Mouse (Mus musculus) heart, embryonic 11.5 days (tissue): ENCODE results near the gene Zfp786. TPM values are rescaled to one million over a fixed set of nuclear protein-coding genes. Genes with fewer than 3 reads are reported as not detected.

Source experiments
- ATAC-seq: fragments of 200-750 bp; cut with Nextera tagmentation; replicated peaks from 2 replicates; pipeline ENCODE4 v1.8.0; 2017; ENCODE audit warnings: moderate library complexity; ENCODE audit not compliant: insufficient number of reproducible peaks, low FRiP score, low TSS enrichment
- H3K27ac ChIP-seq: fragments of 300-500 bp; sonication (generic); 2 replicates; pipeline ENCODE4 v1.5.1; 2014; ENCODE audit warnings: mild to moderate bottlenecking, low read depth, low read length
- H3K27me3 ChIP-seq: fragments of 300-500 bp; sonication (generic); 2 replicates; pipeline ENCODE4 v1.6.1; 2014; ENCODE audit warnings: mild to moderate bottlenecking, low read length, mixed read lengths; ENCODE audit not compliant: control insufficient read depth, insufficient read depth
- H3K36me3 ChIP-seq: fragments of 300-500 bp; sonication (generic); 2 replicates; pipeline ENCODE4 v1.6.1; 2014; ENCODE audit warnings: mild to moderate bottlenecking, low read length, moderate library complexity, mixed read lengths; ENCODE audit not compliant: control insufficient read depth, insufficient read depth
- H3K4me1 ChIP-seq: fragments of 300-500 bp; sonication (generic); 2 replicates; pipeline ENCODE4 v1.6.1; 2014; ENCODE audit warnings: low read length; ENCODE audit not compliant: control insufficient read depth, insufficient read depth
- H3K4me2 ChIP-seq: fragments of 300-500 bp; sonication (generic); 2 replicates; pipeline ENCODE4 v1.6.1; 2014; ENCODE audit warnings: mild to moderate bottlenecking, moderate library complexity
- H3K4me3 ChIP-seq: fragments of 300-500 bp; sonication (generic); 2 replicates; pipeline ENCODE4 v1.5.1; 2014; ENCODE audit warnings: low read depth, low read length
- H3K9ac ChIP-seq: fragments of 300-500 bp; sonication (generic); 2 replicates; pipeline ENCODE4 v1.6.1; 2014; ENCODE audit warnings: mild to moderate bottlenecking, low read depth, low read length, moderate library complexity
- H3K9me3 ChIP-seq: fragments of 300-500 bp; sonication (generic); replicated peaks from 2 replicates; pipeline ENCODE4 v1.6.1; 2016; ENCODE audit warnings: low read length; ENCODE audit not compliant: control insufficient read depth
- WGBS: fragments of 180-500 bp; shearing (Covaris S2); extraction: QIAGEN DNeasy Blood & Tissue Kit; methylation state at CpG from one replicate; pipeline ENCODE4 v1.1.7; 2014; ENCODE audit not compliant: insufficient replicate concordance; 5-methylcytosine and 5-hydroxymethylcytosine counted together
- polyA plus RNA-seq: library from polyadenylated mRNA; unstranded; fragments of >200 nt; fragmentation: Nextera tagmentation; extraction: Ambion mirVana; gene quantifications from 2 replicates; pipeline ENCODE4 v1.2.1, GENCODE M21; 2014

Gene Zfp786
- polyA plus RNA-seq, 1 experiment from 2014 or later, result 1.1 TPM

DNA sequence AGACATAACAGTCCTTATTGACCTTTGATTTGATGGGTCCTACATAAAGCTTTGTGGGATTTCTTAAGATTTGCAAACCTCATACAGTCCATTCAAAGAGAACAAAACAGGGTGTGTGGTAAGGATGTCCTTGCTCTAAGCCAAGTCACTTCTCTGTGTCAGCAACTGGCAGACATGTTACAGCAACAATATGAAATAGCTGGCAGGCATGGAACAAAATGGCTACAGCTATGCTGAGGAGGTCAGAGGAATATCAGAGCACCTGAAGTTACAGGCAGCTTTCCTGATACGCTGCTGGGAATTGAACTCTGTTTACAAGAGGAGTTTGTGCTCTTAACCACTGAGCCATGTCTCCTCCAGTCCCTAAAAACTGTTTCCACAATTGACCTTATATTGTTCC, 1.6 kb upstream of the Zfp786 start:
- Histone ChIP-seq H3K4me2 (no peak overlapping the region), H3K27ac (no peak overlapping the region), H3K4me3 (no peak overlapping the region), H3K4me1 (peaks cover 3% of the 10 kb centered on the region), H3K9ac (no peak overlapping the region), H3K9me3 (no peaks in the 10 kb centered on the region), H3K36me3 (no peaks in the 10 kb centered on the region), H3K27me3 (no peaks in the 10 kb centered on the region)
- 71% methylated on average over 1 of the region's 1 CpGs for WGBS
- no peak for ATAC-seq

DNA sequence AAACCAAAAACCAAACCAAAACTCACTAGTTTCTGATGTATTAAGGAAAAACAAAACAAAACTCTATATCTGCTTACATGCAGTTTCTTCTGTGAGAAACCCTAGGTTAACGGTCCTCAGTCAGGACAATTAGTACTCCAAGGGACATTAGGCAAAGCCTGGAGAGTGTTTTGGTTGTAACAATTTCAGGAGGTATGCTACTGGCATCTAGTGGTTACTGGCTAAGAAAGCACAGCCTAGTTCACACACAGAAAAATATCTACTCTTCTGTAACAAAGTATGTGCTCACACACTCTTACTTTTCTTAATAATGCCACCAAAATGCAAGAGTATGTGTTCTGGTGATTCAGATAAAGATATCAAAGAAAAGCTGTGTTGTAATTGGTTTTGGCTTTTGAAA, 1.7 kb downstream of the Zfp786 start:
- no peak overlapping the region for H3K9ac ChIP-seq
- H3K36me3 ChIP-seq, result no peaks in the 10 kb centered on the region
- H3K27ac ChIP-seq, result no peak overlapping the region
- 24% methylated on average over 1 of the region's 1 CpGs for WGBS
- no peaks in the 10 kb centered on the region for H3K27me3 ChIP-seq
- H3K4me3 ChIP-seq, result no peak overlapping the region
- H3K4me1 ChIP-seq, result peaks cover 3% of the 10 kb centered on the region
- no peaks in the 10 kb centered on the region for H3K9me3 ChIP-seq
- ATAC-seq, result no peak
- no peak overlapping the region for H3K4me2 ChIP-seq

DNA sequence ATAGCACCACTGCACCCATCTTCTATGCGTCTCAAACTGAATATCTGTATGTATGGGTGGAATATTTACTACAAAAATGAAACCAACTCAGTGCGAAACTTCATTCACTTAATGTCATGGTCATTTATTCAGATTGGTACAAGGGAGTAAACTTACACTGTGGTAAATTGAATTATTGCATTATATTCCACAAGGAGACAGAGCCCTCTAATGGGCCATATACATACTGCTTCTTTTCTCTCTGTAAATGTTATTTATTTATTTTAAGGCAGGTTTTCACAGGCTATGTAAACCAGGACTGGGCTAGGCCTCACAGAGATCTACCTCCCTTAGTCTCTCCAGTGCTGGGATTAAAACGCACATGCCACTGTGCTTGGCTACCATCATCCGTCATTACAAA, 3.2 kb downstream of the Zfp786 start:
- Histone ChIP-seq H3K27ac (no peak overlapping the region), H3K36me3 (no peaks in the 10 kb centered on the region), H3K4me3 (no peak overlapping the region), H3K4me2 (no peak overlapping the region), H3K9ac (no peak overlapping the region), H3K27me3 (no peaks in the 10 kb centered on the region), H3K9me3 (no peaks in the 10 kb centered on the region), H3K4me1 (peaks cover 3% of the 10 kb centered on the region)
- ATAC-seq, result no peak
- 89% methylated on average over 4 of the region's 4 CpGs for WGBS

DNA sequence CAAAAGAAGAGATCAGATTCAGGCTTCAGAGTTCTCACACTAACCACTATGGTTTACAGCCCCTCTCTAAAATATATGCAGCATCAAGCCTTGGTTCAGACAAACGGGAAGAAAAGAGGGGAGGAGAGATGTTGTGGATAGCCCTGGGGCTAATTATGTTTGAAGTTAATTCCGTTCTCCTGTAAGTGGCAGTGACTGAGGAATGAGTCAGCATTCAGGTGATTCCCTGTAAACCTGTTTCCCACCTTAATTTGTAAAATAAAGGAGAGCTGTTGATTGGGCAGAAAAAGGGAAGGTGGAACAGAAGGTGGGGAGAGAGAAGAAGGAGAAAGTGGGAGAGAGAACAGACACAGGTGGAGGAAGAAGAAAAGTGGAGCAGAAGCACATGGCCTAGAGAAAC, 6.4 kb downstream of the Zfp786 start:
- Histone ChIP-seq H3K4me3 (no peak overlapping the region), H3K9me3 (no peaks in the 10 kb centered on the region), H3K27me3 (no peaks in the 10 kb centered on the region), H3K4me1 (no peaks in the 10 kb centered on the region), H3K9ac (no peak overlapping the region), H3K27ac (no peak overlapping the region), H3K4me2 (no peak overlapping the region), H3K36me3 (no peaks in the 10 kb centered on the region)
- 58% methylated on average over 2 of the region's 2 CpGs for WGBS
- no peak for ATAC-seq

DNA sequence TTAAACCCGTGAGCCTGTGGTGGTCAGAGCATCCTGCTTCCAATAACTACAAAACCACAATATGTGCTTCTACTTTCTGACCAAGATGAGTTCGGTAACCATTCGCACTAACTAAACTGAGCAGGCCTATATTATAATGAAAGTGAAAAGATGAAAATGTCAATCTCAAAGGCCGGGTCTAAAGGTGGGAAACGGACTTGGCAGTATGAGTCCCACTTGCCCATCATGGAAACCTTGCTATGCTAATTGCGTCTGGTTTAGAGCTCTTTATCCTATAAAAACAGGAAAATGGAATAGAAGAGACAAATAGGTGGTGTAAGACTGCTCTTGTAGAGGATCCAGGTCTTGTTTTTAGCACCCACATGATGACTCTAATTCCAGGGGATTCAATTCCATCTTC, 8.9 kb downstream of the Zfp786 start:
- Histone ChIP-seq H3K4me3 (no peak overlapping the region), H3K9ac (no peak overlapping the region), H3K27ac (no peak overlapping the region), H3K4me2 (no peak overlapping the region), H3K27me3 (no peaks in the 10 kb centered on the region), H3K36me3 (no peaks in the 10 kb centered on the region), H3K4me1 (no peaks in the 10 kb centered on the region), H3K9me3 (no peaks in the 10 kb centered on the region)
- ATAC-seq, result no peak
- 80% methylated on average over 6 of the region's 6 CpGs for WGBS

DNA sequence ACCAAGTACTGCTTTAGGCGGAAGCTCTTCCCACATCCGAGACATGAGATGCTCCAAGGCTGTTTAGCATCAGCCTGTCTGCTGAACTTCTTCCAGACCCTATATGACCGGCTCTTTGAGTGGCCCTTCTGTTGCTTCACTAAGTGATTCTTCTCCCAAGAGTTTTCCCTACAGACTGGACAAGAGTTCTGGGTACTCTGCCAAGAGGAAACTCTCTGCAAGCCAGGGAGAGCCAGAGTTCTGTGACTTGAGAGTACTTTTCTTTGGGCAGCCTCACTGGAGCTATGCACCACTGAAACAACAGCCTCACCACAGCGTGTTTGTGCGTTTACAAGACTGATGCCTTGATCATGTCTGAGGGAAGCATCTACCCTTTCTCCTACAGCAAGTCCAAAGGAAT, 9.4 kb downstream of the Zfp786 start:
- Histone ChIP-seq H3K9me3 (no peaks in the 10 kb centered on the region), H3K36me3 (no peaks in the 10 kb centered on the region), H3K4me3 (no peak overlapping the region), H3K9ac (no peak overlapping the region), H3K27me3 (no peaks in the 10 kb centered on the region), H3K4me2 (no peak overlapping the region), H3K27ac (no peak overlapping the region), H3K4me1 (no peaks in the 10 kb centered on the region)
- no peak for ATAC-seq
- WGBS, result 85% methylated on average over 5 of the region's 5 CpGs

DNA sequence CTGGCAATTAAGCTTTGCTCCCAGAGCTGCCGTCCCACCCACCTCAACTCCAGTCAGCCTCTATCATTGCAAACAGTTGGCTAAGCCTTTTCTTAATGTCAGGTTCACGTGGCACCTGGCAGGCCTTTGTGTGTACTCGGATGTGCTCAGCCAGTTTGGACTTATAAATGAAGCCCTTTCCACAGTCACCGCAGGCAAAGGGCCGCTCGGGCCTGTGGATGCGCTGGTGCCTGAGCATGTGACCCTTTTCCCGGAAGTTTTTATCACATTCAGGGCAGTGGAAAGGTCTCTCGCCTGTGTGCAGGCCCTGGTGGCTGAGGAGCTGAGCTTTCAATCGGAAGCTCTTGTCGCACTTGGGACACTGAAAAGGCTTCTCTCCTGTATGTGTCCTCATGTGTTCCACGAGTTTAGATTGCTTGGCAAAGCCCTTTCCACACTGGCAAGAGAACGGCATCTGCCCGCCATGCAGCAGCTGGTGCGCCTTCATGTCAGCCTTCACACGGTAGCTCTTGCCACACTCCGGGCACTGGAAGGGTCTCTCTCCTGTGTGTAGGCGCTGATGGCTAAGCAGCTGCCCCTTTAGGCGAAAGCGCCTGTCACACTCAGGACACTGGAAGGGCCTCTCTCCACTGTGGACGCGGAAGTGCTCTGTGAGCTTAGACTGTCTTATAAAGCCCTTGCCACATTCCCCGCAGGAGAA, 10.9 kb downstream of the Zfp786 start:
- Histone ChIP-seq H3K4me1 (no peaks in the 10 kb centered on the region), H3K36me3 (no peaks in the 10 kb centered on the region), H3K9me3 (no peaks in the 10 kb centered on the region), H3K27me3 (no peaks in the 10 kb centered on the region), H3K9ac (no peak overlapping the region), H3K4me3 (no peak overlapping the region), H3K27ac (no peak overlapping the region), H3K4me2 (no peak overlapping the region)
- 87% methylated on average over 23 of the region's 23 CpGs for WGBS
- ATAC-seq, result no peak

DNA sequence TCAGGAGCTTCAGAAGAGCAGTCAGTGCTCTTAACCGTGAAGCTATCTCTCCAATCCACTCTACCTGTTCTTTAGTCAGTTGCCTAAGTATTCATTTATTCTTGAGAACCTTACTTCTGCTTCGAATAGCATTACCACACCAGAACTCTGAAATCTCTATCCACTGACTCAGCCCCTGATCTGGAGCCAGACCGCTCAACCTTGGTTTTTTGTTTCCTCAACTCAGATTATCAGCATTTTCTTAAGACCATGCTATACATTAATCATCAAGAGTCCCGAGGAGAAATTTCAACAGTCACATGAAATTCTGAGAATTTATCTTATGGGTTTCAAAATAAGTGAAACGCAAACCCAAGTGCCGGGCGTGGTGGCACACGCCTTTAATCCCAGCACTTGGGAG, 11.9 kb downstream of the Zfp786 start:
- no peak overlapping the region for H3K4me3 ChIP-seq
- no peak overlapping the region for H3K9ac ChIP-seq
- no peak overlapping the region for H3K27ac ChIP-seq
- H3K36me3 ChIP-seq, result no peaks in the 10 kb centered on the region
- WGBS, result 86% methylated on average over 8 of the region's 8 CpGs
- no peaks in the 10 kb centered on the region for H3K9me3 ChIP-seq
- H3K4me2 ChIP-seq, result no peak overlapping the region
- no peak for ATAC-seq
- H3K27me3 ChIP-seq, result no peaks in the 10 kb centered on the region
- no peaks in the 10 kb centered on the region for H3K4me1 ChIP-seq

DNA sequence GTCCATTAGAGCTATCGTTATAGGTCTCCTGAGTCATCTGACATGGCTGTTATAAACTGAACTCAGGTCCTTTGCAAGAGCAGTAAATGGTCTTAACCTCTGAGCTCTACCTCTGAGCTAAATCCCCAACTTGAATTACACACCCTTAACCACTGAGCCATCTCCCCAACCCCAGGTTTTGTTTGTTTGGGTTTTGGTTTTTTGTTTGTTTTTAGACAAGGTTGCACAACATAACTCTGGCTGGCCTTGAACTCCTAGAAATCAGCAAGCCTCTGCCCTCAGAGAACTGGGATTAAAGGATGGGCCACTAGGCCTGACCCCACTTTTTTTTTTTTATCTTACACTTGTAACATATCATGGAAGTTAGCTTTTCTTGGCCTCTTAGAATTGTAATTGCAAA, 14.5 kb downstream of the Zfp786 start:
- 88% methylated on average over 1 of the region's 1 CpGs for WGBS
- Histone ChIP-seq H3K9ac (no peak overlapping the region), H3K4me2 (no peak overlapping the region), H3K4me1 (peaks cover 10% of the 10 kb centered on the region), H3K4me3 (no peak overlapping the region), H3K36me3 (no peaks in the 10 kb centered on the region), H3K27ac (no peak overlapping the region), H3K27me3 (no peaks in the 10 kb centered on the region), H3K9me3 (no peaks in the 10 kb centered on the region)
- no peak for ATAC-seq
